Mouse (Mus musculus): ENCODE data around the gene Slc25a3.

The Slc25a3 gene

DNA sequence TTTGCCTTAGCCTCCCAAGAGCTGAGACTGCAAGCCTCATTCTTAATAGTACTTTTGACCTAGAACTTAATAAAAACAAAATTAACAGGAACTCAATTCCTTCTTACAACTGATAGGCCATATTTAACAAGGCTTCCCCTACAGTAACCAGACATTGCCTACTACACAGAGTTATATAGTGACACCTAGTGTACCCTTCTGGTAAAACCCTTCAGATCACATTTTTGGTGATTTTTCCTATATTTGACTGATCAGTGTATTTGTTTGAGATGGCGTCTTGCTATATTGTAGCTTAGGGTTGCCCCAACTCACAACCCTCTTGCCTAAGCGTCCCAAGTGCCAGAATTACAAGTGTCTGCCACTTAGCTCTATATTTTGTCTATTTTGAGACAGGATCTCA lies 17.7 kb upstream of the Slc25a3 start:
- DNase-seq: no peak

DNA sequence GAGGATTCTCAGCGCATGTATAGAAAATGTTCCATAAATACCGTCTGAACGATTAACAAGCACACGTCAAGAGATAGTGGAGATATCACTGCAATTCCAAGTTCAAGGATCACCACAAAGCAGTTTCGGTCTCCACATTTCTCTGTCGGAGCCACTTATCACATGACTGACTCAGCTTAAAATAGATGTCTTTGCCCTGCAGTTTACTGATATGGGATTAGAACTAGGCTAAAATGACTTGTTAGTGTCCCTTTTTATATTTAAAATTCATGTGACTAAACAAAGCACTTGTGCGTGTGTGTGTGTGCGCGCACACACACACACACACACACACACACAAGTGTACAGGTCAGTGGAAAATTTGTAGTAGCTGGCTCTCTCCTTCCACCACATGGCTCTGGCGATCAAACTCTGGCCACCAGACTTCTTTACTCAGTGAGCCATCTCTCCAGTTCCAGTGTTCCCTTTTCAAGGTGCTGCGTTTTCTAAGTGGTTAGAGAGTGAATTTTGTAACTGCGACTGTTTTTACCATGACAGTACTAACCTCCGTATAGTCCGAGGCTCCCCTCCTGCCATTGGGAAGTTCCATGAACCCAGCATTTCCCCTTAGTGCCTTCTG lies 15.4 kb upstream of the Slc25a3 start:
- no peak for DNase-seq

- DNase-seq: no peak
Measured at GRCm38 (mm10) chr10:91138317-91138716, 14.5 kb upstream of the Slc25a3 start.

DNA sequence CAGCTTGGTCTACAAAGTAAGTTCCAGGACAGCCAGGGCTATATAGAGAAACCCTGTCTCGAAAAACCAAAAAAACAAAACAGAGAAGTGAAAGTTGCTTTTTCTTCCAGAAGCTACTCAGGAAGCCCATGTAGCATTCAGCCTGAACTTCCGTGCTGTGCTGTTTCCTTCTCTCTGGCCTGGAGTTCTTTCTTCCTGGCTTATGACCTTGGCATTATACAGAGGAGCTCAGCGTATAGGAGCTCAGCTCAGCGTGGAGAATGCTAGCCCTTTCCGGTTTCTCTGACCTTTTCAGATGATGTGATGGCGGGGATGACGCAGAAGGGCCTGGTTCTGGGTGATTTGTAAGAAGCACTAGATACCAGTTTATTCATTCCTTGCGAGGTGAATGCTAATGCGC lies 13.5 kb upstream of the Slc25a3 start:
- no peak for DNase-seq

- no peak for DNase-seq
Measured at GRCm38 (mm10) chr10:91135302-91135972, 11.6 kb upstream of the Slc25a3 start.

- no peak for DNase-seq
Measured at GRCm38 (mm10) chr10:91131565-91131964, 7.7 kb upstream of the Slc25a3 start.

DNA sequence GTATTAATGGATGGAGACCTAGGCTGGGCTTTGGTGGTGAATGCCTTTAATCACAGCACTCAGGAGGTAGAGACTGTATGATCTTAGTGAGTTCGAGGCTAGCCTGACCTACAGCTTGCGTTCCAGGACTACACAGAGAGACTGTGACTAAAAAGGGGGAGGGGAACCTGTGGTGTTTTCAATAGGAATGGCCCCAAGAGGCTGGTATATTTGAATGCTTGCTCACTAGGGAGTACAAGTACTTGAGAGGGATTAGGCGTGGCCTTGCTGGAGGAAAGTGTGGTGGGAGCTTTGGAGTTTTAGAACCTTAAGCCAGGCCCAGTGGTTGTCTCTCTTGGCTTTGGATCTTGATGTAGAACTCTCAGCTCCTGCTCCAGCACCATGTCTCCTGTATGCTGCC lies 6.9 kb upstream of the Slc25a3 start:
- DNase-seq: no peak

- DNase-seq: no peak
Measured at GRCm38 (mm10) chr10:91128551-91129160, 4.8 kb upstream of the Slc25a3 start.

DNA sequence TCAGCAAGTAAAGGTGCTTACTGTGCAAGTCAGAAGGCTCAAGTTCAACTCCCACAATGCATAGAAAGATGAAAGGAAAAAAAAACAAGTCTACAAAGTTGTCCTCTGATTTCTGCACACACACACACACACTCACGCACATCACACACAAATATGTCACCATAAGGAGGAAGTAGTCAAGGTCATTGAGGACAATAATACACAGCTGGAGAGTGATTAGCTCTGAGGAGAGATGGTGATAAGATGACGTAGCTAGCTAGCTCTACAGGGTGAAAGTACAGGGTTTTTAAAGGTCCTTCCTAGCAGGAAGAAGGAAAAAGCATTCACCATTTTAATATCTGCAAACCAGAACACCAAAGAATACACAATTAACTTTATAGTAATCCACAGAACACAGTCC lies 3.5 kb upstream of the Slc25a3 start:
- no peak for DNase-seq

GRCm38 (mm10) chr10:91126618-91127355 lies 2.9 kb upstream of the Slc25a3 start:
- DNase-seq: no peak

DNA sequence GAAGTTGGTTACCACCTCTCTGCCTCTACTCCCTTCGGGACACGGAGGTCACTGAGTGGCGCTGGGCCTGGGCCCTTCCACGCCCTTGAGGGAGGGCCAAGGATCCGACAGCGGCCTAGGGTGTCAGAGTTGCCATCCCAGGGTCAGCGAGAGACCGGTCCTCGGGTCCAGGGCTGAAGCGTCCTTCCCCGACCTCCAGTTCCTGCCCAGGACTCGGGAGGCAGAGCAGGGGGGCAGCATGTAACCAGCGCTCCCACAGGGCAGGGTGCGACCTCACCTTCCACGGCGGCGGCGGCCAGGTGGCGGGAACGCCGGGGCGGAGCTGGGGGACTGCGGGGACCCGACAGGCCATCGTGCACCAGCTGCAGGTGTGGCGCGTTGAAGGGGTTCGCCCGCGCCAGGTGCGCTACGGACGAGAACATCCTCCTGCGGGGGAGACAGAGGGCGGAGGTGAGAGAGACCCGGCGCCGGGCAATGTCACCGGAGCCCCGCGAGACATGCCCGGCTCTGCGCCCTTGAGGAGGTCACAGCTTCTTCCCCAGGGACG lies 505 bp downstream of the Slc25a3 start:
- no peak for DNase-seq

- no peak for DNase-seq
Measured at GRCm38 (mm10) chr10:91122646-91123045, 1.2 kb downstream of the Slc25a3 start.

GRCm38 (mm10) chr10:91116958-91117357 lies 6.9 kb downstream of the Slc25a3 start:
- DNase-seq: no peak

GRCm38 (mm10) chr10:91109841-91110240 lies 14.0 kb downstream of the Slc25a3 start:
- no peak for DNase-seq

GRCm38 (mm10) chr10:91105981-91106380 lies 17.9 kb downstream of the Slc25a3 start:
- DNase-seq: no peak

DNA sequence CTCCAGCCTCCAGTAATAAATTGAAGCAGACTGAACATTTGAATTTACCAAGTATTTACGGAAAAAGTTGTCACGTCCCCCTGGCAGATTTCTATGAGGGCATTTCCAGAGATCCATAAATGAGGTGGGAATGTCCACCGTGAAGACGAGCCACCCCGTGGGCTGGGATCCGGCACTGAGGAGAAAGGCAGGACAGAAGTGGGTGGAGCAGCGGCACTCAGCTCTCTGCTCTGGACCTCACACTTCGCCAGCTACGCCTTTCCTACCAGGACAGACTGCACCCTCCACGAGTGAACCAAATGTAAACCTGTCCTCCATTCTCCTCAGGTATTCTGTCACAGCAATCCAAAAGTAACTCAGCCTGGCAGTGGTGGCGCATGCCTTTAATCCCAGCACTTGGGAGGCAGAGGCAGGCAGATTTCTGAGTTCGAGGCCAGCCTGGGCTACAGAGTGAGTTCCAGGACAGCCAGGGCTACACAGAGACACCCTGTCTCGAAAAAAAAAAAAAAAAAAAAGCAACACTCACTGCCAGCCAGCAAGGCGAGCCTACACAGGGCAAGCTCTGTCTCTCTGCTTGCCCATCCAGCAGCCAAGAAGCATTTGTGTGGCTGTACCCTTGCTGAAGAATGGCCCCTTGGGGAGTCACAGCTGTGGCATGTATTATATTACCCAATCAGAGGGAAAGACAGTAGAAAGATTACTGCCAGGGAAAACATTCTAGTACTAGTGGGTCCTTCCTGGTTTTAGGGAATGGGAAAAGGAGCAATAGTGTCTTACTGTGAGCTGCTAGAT lies 20.9 kb downstream of the Slc25a3 start:
- DNase-seq: no peak

GRCm38 (mm10) chr10:91101936-91102335 lies 21.9 kb downstream of the Slc25a3 start:
- no peak for DNase-seq

GRCm38 (mm10) chr10:91100101-91100500 lies 23.8 kb downstream of the Slc25a3 start:
- DNase-seq: no peak

DNA sequence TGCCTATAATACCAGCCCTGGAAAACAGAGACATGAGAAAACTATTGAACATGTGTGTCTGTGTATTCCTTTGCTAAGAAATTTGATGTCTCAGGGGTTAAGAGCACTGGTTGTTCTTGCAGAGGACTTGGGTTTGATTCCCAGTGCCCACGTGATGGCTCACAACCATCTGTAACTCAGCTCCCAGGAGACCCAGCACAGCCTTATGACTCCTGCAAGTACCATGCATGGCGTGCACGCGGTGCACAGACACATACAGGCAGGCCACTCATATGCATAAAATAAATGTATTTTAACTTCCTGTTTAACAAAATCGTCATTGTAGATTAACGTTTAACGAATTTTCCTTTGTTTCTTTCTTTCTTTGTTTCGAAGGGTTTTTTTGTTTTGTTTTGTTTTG lies 25.8 kb downstream of the Slc25a3 start:
- no peak for DNase-seq

DNA sequence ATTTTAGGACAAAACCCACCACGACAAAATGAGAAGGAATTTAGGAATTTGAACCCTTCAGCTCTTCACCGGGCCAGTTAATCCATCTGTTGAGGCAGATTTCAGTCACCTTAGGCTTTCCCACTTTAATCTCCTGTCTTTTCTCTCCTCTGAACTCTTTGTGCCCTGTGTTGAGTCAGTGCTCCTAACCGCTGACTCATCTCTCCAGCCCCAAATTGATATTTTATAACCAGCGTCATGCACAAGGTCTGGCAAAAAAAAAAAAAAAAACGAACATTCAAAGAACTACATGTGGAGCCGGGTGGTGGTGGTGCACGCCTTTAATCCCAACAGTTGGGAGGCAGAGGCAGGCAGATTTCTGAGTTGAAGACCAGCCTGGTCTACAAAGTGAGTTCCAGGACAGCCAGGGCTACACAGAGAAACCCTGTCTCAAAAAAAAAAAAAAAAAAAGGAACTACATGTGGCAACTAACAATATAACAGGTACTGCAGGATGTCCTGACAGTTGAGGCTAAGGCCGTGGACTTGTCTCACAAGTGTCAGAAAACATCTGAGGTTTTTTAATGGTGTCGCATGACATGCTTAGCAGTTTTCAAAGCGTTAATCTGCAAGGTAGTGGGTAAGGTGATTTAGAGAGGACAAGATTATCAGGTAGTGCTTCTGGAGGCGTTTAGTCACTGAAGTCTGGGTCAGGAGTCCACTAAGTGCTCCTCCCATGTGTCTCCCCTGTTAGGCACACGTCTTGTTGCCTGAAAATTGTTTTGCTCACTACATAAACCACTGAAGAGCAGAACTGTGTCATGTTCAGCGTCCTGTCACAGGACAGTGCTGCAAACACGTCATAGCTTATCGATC lies 29.4 kb downstream of the Slc25a3 start:
- DNase-seq: no peak

DNA sequence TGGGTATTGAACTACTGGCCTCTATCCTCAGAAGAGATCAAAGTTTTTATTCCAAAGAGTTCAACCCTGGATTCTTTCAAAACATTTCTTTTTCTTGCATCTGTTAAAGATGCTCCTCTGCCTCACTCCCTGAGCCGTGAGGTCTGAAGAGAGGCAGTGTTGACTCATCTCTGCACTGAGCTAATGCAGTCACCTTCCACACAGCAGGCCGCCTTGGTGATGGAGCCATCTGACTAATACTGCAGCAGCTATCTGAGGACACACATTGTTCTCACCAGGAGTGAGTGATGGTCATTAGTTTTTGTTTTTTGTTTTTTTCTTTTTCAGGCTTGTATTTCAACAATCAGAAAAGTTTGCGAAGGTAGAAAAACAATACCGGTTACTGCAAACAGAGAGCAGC lies 31.0 kb downstream of the Slc25a3 start:
- DNase-seq: no peak
